ENCODE assay signal across 7 mouse cellular contexts in the genomic region with DNA sequence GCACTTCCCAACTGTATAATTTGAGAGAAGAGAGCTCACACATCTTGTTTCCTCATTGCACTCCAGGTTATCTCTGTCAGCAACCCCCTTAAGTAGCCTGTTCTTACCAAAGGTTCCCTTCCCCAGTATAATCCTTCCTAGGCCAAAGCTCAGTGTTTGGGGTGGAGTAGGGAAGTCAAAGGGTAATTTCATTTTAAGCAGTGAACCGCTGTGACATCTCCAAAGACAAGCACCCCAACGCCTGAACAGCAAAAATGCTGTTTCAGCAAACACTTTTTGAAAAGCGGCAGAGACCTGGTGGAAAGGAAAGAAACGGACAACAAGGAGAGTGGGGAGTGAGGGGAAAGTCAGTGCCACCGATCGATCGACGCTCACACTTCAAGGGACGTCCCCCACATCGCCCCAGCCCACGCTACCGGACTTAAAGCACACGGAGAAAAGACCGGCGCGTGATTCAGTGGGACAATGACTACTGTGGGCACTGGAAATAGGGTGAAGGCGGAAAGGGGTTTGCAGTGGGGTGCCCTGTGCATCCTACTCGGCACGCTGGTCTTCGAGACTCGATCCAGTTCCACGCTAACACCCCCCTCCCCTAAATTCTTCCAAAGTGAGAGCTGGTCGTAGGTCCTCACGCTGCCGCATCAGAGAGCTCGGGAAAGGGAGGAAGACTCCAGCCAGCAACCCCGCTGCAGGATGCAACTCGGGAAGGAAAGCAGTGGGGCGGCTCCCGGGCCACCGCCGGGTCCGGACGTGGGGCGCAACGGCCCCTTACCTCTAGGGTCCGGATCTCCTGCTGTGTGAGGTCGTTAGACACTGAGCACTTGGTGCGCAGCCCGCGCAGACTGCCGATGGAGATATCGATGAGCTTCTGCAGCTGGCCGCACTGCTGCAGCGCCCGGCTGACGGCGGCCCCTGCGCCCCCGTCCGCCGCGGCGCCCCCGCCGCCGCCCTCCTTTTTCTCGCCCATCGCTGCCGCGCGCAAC. TPM values are rescaled to one million over a fixed set of nuclear protein-coding genes. Genes with fewer than 3 reads are reported as not detected.
DNase-seq lines count a peak whose midpoint lies in the region; ATAC-seq and TF ChIP-seq lines count a peak whose summit lies in the region.

No protein-coding gene starts in this region.

- no peaks in the 10 kb centered on the region for H3K36me3 ChIP-seq in thymus, adult 2 months (ENCODE audit: control insufficient read depth, insufficient read depth, low read length)
- H3K36me3 ChIP-seq in forebrain, embryonic 15.5 days: no peaks in the 10 kb centered on the region
- no peaks in the 10 kb centered on the region for H3K36me3 ChIP-seq in intestine, embryonic 14.5 days (ENCODE audit: control insufficient read depth, insufficient read depth, low read length)
- no peaks in the 10 kb centered on the region for H3K36me3 ChIP-seq in lung, embryonic 16.5 days (ENCODE audit: control insufficient read depth, insufficient read depth, low read length)
- 0 out of 2 replicates have a peak, but pooled peaks cover 8% of the 10 kb centered on the region for H3K36me3 ChIP-seq in small intestine, adult 2 months (ENCODE audit: control insufficient read depth, insufficient read depth, low read length)

- TF ChIP-seq CTCF in thymus, adult 2 months (IDR thresholded peaks at IDR 0.05; ENCODE audit: borderline replicate concordance, control insufficient read depth, extremely low read depth, insufficient read depth, low read length, poor library complexity): no peak
- no peak for TF ChIP-seq CTCF in small intestine, adult 2 months (IDR thresholded peaks at IDR 0.05; ENCODE audit: extremely low read depth, insufficient read length, insufficient replicate concordance, low read depth, low read length)

- peak overlapping the region; percentile 89 for H3K9ac ChIP-seq in forebrain, embryonic 15.5 days (replicated peaks)
- H3K9ac ChIP-seq in intestine, embryonic 14.5 days (ENCODE audit: low read length): peak overlapping the region; percentile 89
- peak overlapping the region; percentile 89 for H3K9ac ChIP-seq in lung, embryonic 16.5 days (ENCODE audit: low read length)

- peak overlapping the region; percentile 85 for H3K4me3 ChIP-seq in thymus, adult 2 months (ENCODE audit: control insufficient read depth, insufficient read depth, low read length)
- H3K4me3 ChIP-seq in forebrain, embryonic 15.5 days: peak overlapping the region; percentile 94
- H3K4me3 ChIP-seq in intestine, embryonic 14.5 days (ENCODE audit: low read depth, low read length): peak overlapping the region; percentile 96
- H3K4me3 ChIP-seq in lung, embryonic 16.5 days (ENCODE audit: low read length): peak overlapping the region; percentile 81
- peak overlapping the region; percentile 81 for H3K4me3 ChIP-seq in small intestine, adult 2 months (ENCODE audit: low read depth, low read length)

- no peak for DNase-seq in thymus, adult 2 months
- DNase-seq in thymus, postnatal 4 days: no peak
- peak; percentile 44 to 63 for DNase-seq in adrenal gland, postnatal 36 days
- peak; percentile 83 for DNase-seq in intestine, embryonic 14.5 days (ENCODE audit: low spot score)

- TF ChIP-seq POLR2A in thymus, adult 2 months (IDR thresholded peaks at IDR 0.05; ENCODE audit: control insufficient read depth, extremely low read depth, insufficient read depth, low read length, poor library complexity): no peak
- no peak for TF ChIP-seq POLR2A in small intestine, adult 2 months (IDR thresholded peaks at IDR 0.05; ENCODE audit: low read depth, low read length)

- H3K27ac ChIP-seq in thymus, adult 2 months (ENCODE audit: control insufficient read depth, insufficient read depth, low read length): no peak overlapping the region
- H3K27ac ChIP-seq in forebrain, embryonic 15.5 days (replicated peaks): peak overlapping the region; percentile 93
- H3K27ac ChIP-seq in intestine, embryonic 14.5 days (ENCODE audit: low read depth): peak overlapping the region; percentile 86
- H3K27ac ChIP-seq in lung, embryonic 16.5 days (ENCODE audit: low read length): peak overlapping the region; percentile 92
- peak overlapping the region; percentile 88 for H3K27ac ChIP-seq in small intestine, adult 2 months (ENCODE audit: insufficient read depth, low read depth, low read length)

- ATAC-seq in forebrain, embryonic 15.5 days (replicated peaks): peak; percentile 24; the same call in 1 of the 2 replicates
- ATAC-seq in intestine, embryonic 14.5 days (replicated peaks; ENCODE audit: low FRiP score, low TSS enrichment, low read depth): peak; percentile 45
- peak; percentile 34 for ATAC-seq in lung, embryonic 16.5 days (ENCODE audit: low read depth)

- no peaks in the 10 kb centered on the region for H3K27me3 ChIP-seq in thymus, adult 2 months (ENCODE audit: control insufficient read depth, insufficient read depth, low read length)
- no peaks in the 10 kb centered on the region for H3K27me3 ChIP-seq in forebrain, embryonic 15.5 days
- no peaks in the 10 kb centered on the region for H3K27me3 ChIP-seq in intestine, embryonic 14.5 days (replicated peaks; ENCODE audit: control insufficient read depth, insufficient read depth, low read length)
- H3K27me3 ChIP-seq in lung, embryonic 16.5 days (ENCODE audit: control insufficient read depth, insufficient read depth, low read depth, low read length): no peaks in the 10 kb centered on the region
- no peaks in the 10 kb centered on the region for H3K27me3 ChIP-seq in small intestine, adult 2 months (ENCODE audit: control insufficient read depth, insufficient read depth, low read length)

- no peaks in the 10 kb centered on the region for H3K9me3 ChIP-seq in forebrain, embryonic 15.5 days
- no peaks in the 10 kb centered on the region for H3K9me3 ChIP-seq in intestine, embryonic 14.5 days (ENCODE audit: control insufficient read depth, low read length)
- H3K9me3 ChIP-seq in lung, embryonic 16.5 days (ENCODE audit: control insufficient read depth, low read length): no peaks in the 10 kb centered on the region

- WGBS in thymus, adult 2 months: under 1% methylated on average over 61 of the region's 62 CpGs
- WGBS in forebrain, embryonic 15.5 days: under 1% methylated on average over 60 of the region's 62 CpGs
- under 1% methylated on average over 57 of the region's 62 CpGs for WGBS in intestine, embryonic 14.5 days
- WGBS in lung, embryonic 16.5 days: under 1% methylated on average over 58 of the region's 62 CpGs
- WGBS in small intestine, adult 2 months: under 1% methylated on average over 62 of the region's 62 CpGs

- peak overlapping the region; percentile 89 for H3K4me2 ChIP-seq in forebrain, embryonic 15.5 days (replicated peaks)
- H3K4me2 ChIP-seq in intestine, embryonic 14.5 days (ENCODE audit: low read length): peak overlapping the region; percentile 83
- peak overlapping the region; percentile 68 for H3K4me2 ChIP-seq in lung, embryonic 16.5 days (ENCODE audit: low read depth, low read length)

- H3K4me1 ChIP-seq in thymus, adult 2 months (replicated peaks; ENCODE audit: control insufficient read depth, insufficient read depth, low read length): peaks cover 33% of the 10 kb centered on the region
- peaks cover 35% of the 10 kb centered on the region for H3K4me1 ChIP-seq in forebrain, embryonic 15.5 days
- H3K4me1 ChIP-seq in intestine, embryonic 14.5 days (replicated peaks; ENCODE audit: control insufficient read depth, insufficient read depth, low read length): peaks cover 25% of the 10 kb centered on the region
- peaks cover 21% of the 10 kb centered on the region for H3K4me1 ChIP-seq in lung, embryonic 16.5 days (replicated peaks; ENCODE audit: control insufficient read depth, insufficient read depth, low read length)
- peaks cover 26% of the 10 kb centered on the region for H3K4me1 ChIP-seq in small intestine, adult 2 months (ENCODE audit: control insufficient read depth, insufficient read depth, insufficient read length, low read length)

RNA-seq across cellular contexts. Expression of gene Ksr1, which starts 0.6 kb away (rescaled TPM):
- polyA plus RNA-seq in thymus, adult 2 months (2012; rRNA removed): 28.1 and 32.7 TPM in 2 replicates
- total RNA-seq in adrenal gland, postnatal 36 days (2021): 10 to 100 TPM in 1 of 2 experiments, 1 to 10 TPM in 1; 9.1 to 10.0 TPM
- polyA plus RNA-seq in forebrain, embryonic 15.5 days (2015; fragmentation: Nextera tagmentation; extraction: Ambion mirVana): 4.9 and 5.3 TPM in 2 replicates
- 5.5 and 6.0 TPM in 2 replicates for polyA plus RNA-seq in intestine, embryonic 14.5 days (2014; fragmentation: Nextera tagmentation; extraction: Ambion mirVana)
- 3.3 and 3.7 TPM in 2 replicates for polyA plus RNA-seq in lung, embryonic 16.5 days (2015; fragmentation: Nextera tagmentation; extraction: Ambion mirVana)
- polyA plus RNA-seq in small intestine, adult 2 months (2012; rRNA removed): 43.9 and 106 TPM in 2 replicates

Comparison
In these comparisons a context has a peak if more than half of its experiments do, and no peak if none do; other contexts are left out.
1. DNase-seq: peak in adrenal gland, postnatal 36 days (2 of 2) and intestine, embryonic 14.5 days (single experiment); none in thymus, adult 2 months (single experiment) and thymus, postnatal 4 days (single experiment).
2. Peak in every context shown above with its lines, with median percentiles within 50 percentile points of each other: H3K4me3 ChIP-seq, ATAC-seq, H3K4me2 ChIP-seq and H3K9ac ChIP-seq.